ENCODE assay signal across 9 mouse cellular contexts in genomic region chr12:52910819-52911218, GRCm38 (mm10).
DNase-seq lines count a peak whose midpoint lies in the region; ATAC-seq and TF ChIP-seq lines count a peak whose summit lies in the region.
"Had no signal": no experiment of that assay in that cellular context is flagged by ENCODE, and none has a peak within 500 bp of the region (broad histone marks: within the 10 kb centered on the region; RNA-seq: fewer than 3 reads in every experiment).

No protein-coding gene starts in this region.

- H3K4me2 ChIP-seq in lung, embryonic 14.5 days, result no peak overlapping the region
- H3K4me2 ChIP-seq: liver, embryonic 15.5 days had no signal

- TF ChIP-seq CTCF in C2C12 (IDR thresholded peaks at IDR 0.05; ENCODE audit: control insufficient read depth, insufficient read depth, insufficient read length) (peak; percentile 83), E14TG2a.4 (conservative IDR thresholded peaks at IDR 0.05; ENCODE audit: low read length) (peak; percentile 97)
- TF ChIP-seq CTCF in lung, embryonic 14.5 days (IDR thresholded peaks at IDR 0.05; ENCODE audit: low read depth), result peak; percentile 97

- WGBS in lung, embryonic 14.5 days, result 20% methylated on average over 8 of the region's 8 CpGs

- peaks cover 6% of the 10 kb centered on the region for H3K4me1 ChIP-seq in E14TG2a.4 (replicated peaks; ENCODE audit: low read depth, low read length)
- H3K4me1 ChIP-seq in lung, embryonic 14.5 days (ENCODE audit: insufficient read depth), result no peaks in the 10 kb centered on the region
- H3K4me1 ChIP-seq: liver, embryonic 15.5 days had no signal

- no peaks in the 10 kb centered on the region for H3K27me3 ChIP-seq in C2C12 (ENCODE audit: control insufficient read depth, insufficient read depth, insufficient read length)
- H3K27me3 ChIP-seq in E14TG2a.4 (ENCODE audit: insufficient read depth, low read length), result no peaks in the 10 kb centered on the region
- H3K27me3 ChIP-seq in lung, embryonic 14.5 days (ENCODE audit: insufficient read depth, low read length), result 0 out of 2 replicates have a peak, but pooled peaks cover 6% of the 10 kb centered on the region
- H3K27me3 ChIP-seq: liver, embryonic 15.5 days had no signal

- H3K79me2 ChIP-seq in C2C12 (ENCODE audit: control insufficient read depth, insufficient read depth), result no peaks in the 10 kb centered on the region

- ATAC-seq in frontal cortex, adult (ENCODE audit: low TSS enrichment), result peak; percentile 62; the same call in 1 of the 2 replicates
- ATAC-seq in lung, embryonic 14.5 days (ENCODE audit: insufficient read depth), result no peak
- ATAC-seq in monocyte, adult 5-6 weeks (replicated peaks; ENCODE audit: insufficient number of reproducible peaks, low FRiP score, low TSS enrichment, poor library complexity, severe bottlenecking), result no peak

- H3K36me3 ChIP-seq in C2C12 (ENCODE audit: control insufficient read depth, insufficient read depth), result no peaks in the 10 kb centered on the region
- H3K36me3 ChIP-seq in E14TG2a.4 (ENCODE audit: insufficient read depth, low read length), result no peaks in the 10 kb centered on the region
- H3K36me3 ChIP-seq in lung, embryonic 14.5 days (ENCODE audit: insufficient read depth), result no peaks in the 10 kb centered on the region
- H3K36me3 ChIP-seq: liver, embryonic 15.5 days had no signal

- no peak overlapping the region for H3K9ac ChIP-seq in lung, embryonic 14.5 days
- H3K9ac ChIP-seq: liver, embryonic 15.5 days had no signal

- no peak overlapping the region for H3ac ChIP-seq in C2C12 (ENCODE audit: control insufficient read depth, insufficient read length, low read depth)

- H3K4me3 ChIP-seq in C2C12 (ENCODE audit: insufficient read depth, poor library complexity, severe bottlenecking), result no peak overlapping the region
- 0 out of 2 replicates have a peak overlapping the region, but pooled peaks have one; percentile 13 for H3K4me3 ChIP-seq in E14TG2a.4 (replicated peaks; ENCODE audit: low read length)
- no peak overlapping the region for H3K4me3 ChIP-seq in lung, embryonic 14.5 days (ENCODE audit: low read depth, low read length)
- H3K4me3 ChIP-seq: liver, embryonic 15.5 days had no signal

- no peak overlapping the region for H3K27ac ChIP-seq in lung, embryonic 14.5 days (ENCODE audit: low read depth)
- H3K27ac ChIP-seq: liver, embryonic 15.5 days had no signal

- no peaks in the 10 kb centered on the region for H3K9me3 ChIP-seq in E14TG2a.4 (ENCODE audit: low read length)
- no peaks in the 10 kb centered on the region for H3K9me3 ChIP-seq in lung, embryonic 14.5 days (ENCODE audit: low read depth, low read length)
- H3K9me3 ChIP-seq: liver, embryonic 15.5 days had no signal

- no peaks in the 10 kb centered on the region for H3K79me3 ChIP-seq in C2C12 (ENCODE audit: low read depth)

- DNase-seq in c-Kit-positive CD71-positive TER-119-negative erythroid progenitor cells, embryonic 14.5 days (ENCODE audit: low read depth), result peak; percentile 15
- DNase-seq in layer of hippocampus, adult 11-12 months (ENCODE audit: low spot score), result peak; percentile 81
- peak; percentile 87 for DNase-seq in lung, embryonic 14.5 days
- peak; percentile 62 for DNase-seq in right cerebral cortex, postnatal 25 days

TF ChIP-seq in C2C12, 6 proteins besides CTCF, POLR2A, EP300 and RAD21:
- TF ChIP-seq FOSL1 (IDR thresholded peaks at IDR 0.05; ENCODE audit: insufficient read depth, low read length, poor library complexity, severe bottlenecking), result no peak
- TF ChIP-seq CEBPB (IDR thresholded peaks at IDR 0.05; ENCODE audit: low read depth), result no peak
- TF ChIP-seq MAX (IDR thresholded peaks at IDR 0.05), result no peak
- TF ChIP-seq MYOD1 (IDR thresholded peaks at IDR 0.05; ENCODE audit: control insufficient read depth, insufficient read length, low read depth), result no peak
- no peak for TF ChIP-seq USF1 (IDR thresholded peaks at IDR 0.05; ENCODE audit: low read depth)
- no peak for TF ChIP-seq MYOG (IDR thresholded peaks at IDR 0.05; ENCODE audit: control insufficient read depth, extremely low read depth, insufficient read length)

Comparison
In these comparisons a context has a peak if more than half of its experiments do, and no peak if none do; other contexts are left out.
1. DNase-seq: peak in every context shown above with its lines; median percentile 87 in lung, embryonic 14.5 days; 81 in layer of hippocampus, adult 11-12 months; 62 in right cerebral cortex, postnatal 25 days; 15 in c-Kit-positive CD71-positive TER-119-negative erythroid progenitor cells, embryonic 14.5 days.